In genomic region chr16:97258821-97259220, GRCm38 (mm10) we compare ENCODE assay signal across 22 mouse cellular contexts.
DNase-seq lines count a peak whose midpoint lies in the region; ATAC-seq and TF ChIP-seq lines count a peak whose summit lies in the region.
"Had no signal": no experiment of that assay in that cellular context is flagged by ENCODE, and none has a peak within 500 bp of the region (broad histone marks: within the 10 kb centered on the region; RNA-seq: fewer than 3 reads in every experiment).

No protein-coding gene starts in this region.

- no peak overlapping the region for H3K9ac ChIP-seq in intestine, embryonic 14.5 days (ENCODE audit: low read length)
- H3K9ac ChIP-seq in intestine, embryonic 15.5 days = no peak overlapping the region
- no peak overlapping the region for H3K9ac ChIP-seq in ES-E14 (ENCODE audit: insufficient read depth, low read depth, low read length, poor library complexity, severe bottlenecking)
- H3K9ac ChIP-seq: forebrain, embryonic 15.5 days; heart, embryonic 12.5 days; midbrain, embryonic 15.5 days; neural tube, embryonic 13.5 days had no signal

- H3K27me3 ChIP-seq in intestine, embryonic 14.5 days (replicated peaks; ENCODE audit: control insufficient read depth, insufficient read depth, low read length) = no peaks in the 10 kb centered on the region
- H3K27me3 ChIP-seq in intestine, embryonic 15.5 days (replicated peaks) = no peaks in the 10 kb centered on the region
- H3K27me3 ChIP-seq: forebrain, embryonic 15.5 days; heart, embryonic 12.5 days; midbrain, embryonic 15.5 days; neural tube, embryonic 13.5 days had no signal

- H3K36me3 ChIP-seq in intestine, embryonic 14.5 days (ENCODE audit: control insufficient read depth, insufficient read depth, low read length) = no peaks in the 10 kb centered on the region
- H3K36me3 ChIP-seq in intestine, embryonic 15.5 days = no peaks in the 10 kb centered on the region
- H3K36me3 ChIP-seq in ES-E14 (ENCODE audit: control insufficient read depth, insufficient read depth, low read length, poor library complexity, severe bottlenecking) = no peaks in the 10 kb centered on the region
- H3K36me3 ChIP-seq: forebrain, embryonic 15.5 days; heart, embryonic 12.5 days; midbrain, embryonic 15.5 days; neural tube, embryonic 13.5 days had no signal

- ATAC-seq in intestine, embryonic 14.5 days (replicated peaks; ENCODE audit: low FRiP score, low TSS enrichment, low read depth) = no peak
- no peak for ATAC-seq in intestine, embryonic 15.5 days
- ATAC-seq in megakaryocyte progenitor cell, adult 5-6 weeks (replicated peaks; ENCODE audit: poor library complexity) = peak; percentile 29; the same call in 1 of the 2 replicates
- ATAC-seq: forebrain, embryonic 15.5 days; midbrain, embryonic 15.5 days had no signal

- no peaks in the 10 kb centered on the region for H3K4me1 ChIP-seq in intestine, embryonic 14.5 days (replicated peaks; ENCODE audit: control insufficient read depth, insufficient read depth, low read length)
- H3K4me1 ChIP-seq in intestine, embryonic 15.5 days (replicated peaks) = no peaks in the 10 kb centered on the region
- peaks cover 0 to 5% of the 10 kb centered on the region in 2 experiments; a peak in 1 of 4 replicates for H3K4me1 ChIP-seq in ES-E14 (ENCODE audit: control insufficient read depth in 2 of 2, insufficient read depth in 2 of 2, low read length in 2 of 2, poor library complexity in 1 of 2)

- no peak overlapping the region for H3K4me2 ChIP-seq in intestine, embryonic 14.5 days (ENCODE audit: low read length)
- no peak overlapping the region for H3K4me2 ChIP-seq in intestine, embryonic 15.5 days (replicated peaks)
- H3K4me2 ChIP-seq: forebrain, embryonic 15.5 days; heart, embryonic 12.5 days; midbrain, embryonic 15.5 days; neural tube, embryonic 13.5 days had no signal

- DNase-seq in adrenal gland, postnatal 10 days = peak; percentile 11
- no peak for DNase-seq in adrenal gland, postnatal 25 days
- DNase-seq in intestine, embryonic 14.5 days (ENCODE audit: low spot score) = peak; percentile 38
- DNase-seq in ES-E14 (ENCODE audit: low read depth, low spot score) = no peak
- DNase-seq in gastrocnemius, adult 18-20 months (ENCODE audit: low spot score) = no peak
- DNase-seq: cerebellum, adult 18-20 months; cerebellum, postnatal 25 days; gastrocnemius, postnatal 14 days; heart, adult 18-20 months; heart, postnatal 10 days; kidney, adult 8-10 months; kidney, postnatal 10 days; lung, postnatal 10 days; thymus, adult 18-20 months; thymus, postnatal 4 days had no signal

- H3K9me3 ChIP-seq in intestine, embryonic 14.5 days (ENCODE audit: control insufficient read depth, low read length) = no peaks in the 10 kb centered on the region
- H3K9me3 ChIP-seq in intestine, embryonic 15.5 days = no peaks in the 10 kb centered on the region
- H3K9me3 ChIP-seq in ES-E14 (ENCODE audit: control insufficient read depth, insufficient read depth, low read depth, low read length) = no peaks in the 10 kb centered on the region
- H3K9me3 ChIP-seq: forebrain, embryonic 15.5 days; heart, embryonic 12.5 days; midbrain, embryonic 15.5 days; neural tube, embryonic 13.5 days had no signal

- in situ Hi-C loops in ES-E14 (cut with MboI; ENCODE audit: low sequenced_read_pairs in 2 of 2, unreplicated experiment in 2 of 2) = no loop called here

- 78% methylated on average over 6 of the region's 6 CpGs for WGBS in intestine, embryonic 14.5 days
- WGBS in intestine, embryonic 15.5 days = 81% methylated on average over 6 of the region's 6 CpGs

- H3K4me3 ChIP-seq in intestine, embryonic 14.5 days (ENCODE audit: low read depth, low read length) = no peak overlapping the region
- H3K4me3 ChIP-seq in intestine, embryonic 15.5 days (replicated peaks) = no peak overlapping the region
- no peak overlapping the region for H3K4me3 ChIP-seq in ES-E14 (ENCODE audit: insufficient read depth in 1 of 2, low read depth in 1 of 2, low read length in 2 of 2, poor library complexity in 1 of 2, severe bottlenecking in 1 of 2)
- H3K4me3 ChIP-seq: forebrain, embryonic 15.5 days; heart, embryonic 12.5 days; midbrain, embryonic 15.5 days; myocyte; neural tube, embryonic 13.5 days had no signal

- no peak overlapping the region for H3K27ac ChIP-seq in intestine, embryonic 14.5 days (ENCODE audit: low read depth)
- H3K27ac ChIP-seq in intestine, embryonic 15.5 days = no peak overlapping the region
- no peak overlapping the region for H3K27ac ChIP-seq in ES-E14 (ENCODE audit: insufficient read depth, low read depth, low read length, poor library complexity, severe bottlenecking)
- H3K27ac ChIP-seq: forebrain, embryonic 15.5 days; midbrain, embryonic 15.5 days; neural tube, embryonic 13.5 days had no signal

TF ChIP-seq in ES-E14, 5 proteins besides CTCF, POLR2A, EP300 and RAD21:
- TF ChIP-seq CHD2 (IDR thresholded peaks at IDR 0.05; ENCODE audit: low read depth, low read length) (0 out of 2 replicates have a peak, but pooled peaks have one; percentile 35), ZNF384 (IDR thresholded peaks at IDR 0.05; ENCODE audit: low read depth, low read length) (no peak), HCFC1 (IDR thresholded peaks at IDR 0.05; ENCODE audit: borderline replicate concordance, insufficient read depth, low read length) (no peak), ZC3H11A (IDR thresholded peaks at IDR 0.05; ENCODE audit: borderline replicate concordance, low read depth, low read length) (no peak), MAFK (IDR thresholded peaks at IDR 0.05; ENCODE audit: insufficient read depth, low read depth, low read length) (no peak)
TF ChIP-seq in ES-E14: peak in this region for 1.

Comparison
In these comparisons a context has a peak if more than half of its experiments do, and no peak if none do; other contexts are left out.
1. DNase-seq: peak in adrenal gland, postnatal 10 days (single experiment) and intestine, embryonic 14.5 days (single experiment); none in adrenal gland, postnatal 25 days (single experiment), ES-E14 (single experiment) and gastrocnemius, adult 18-20 months (single experiment).